Mouse (Mus musculus): ENCODE measurements at regions not wholly inside any gene's neighbourhood (a gene's known extent, or its start where the extent isn't known, plus 50 kb on each side); places are given as distances from the start of the nearest gene placed in this dataset.

- TF ChIP-seq POLR2A (IDR thresholded peaks at IDR 0.05; ENCODE audit: low read depth, low read length) (no peak), CTCF (IDR thresholded peaks at IDR 0.05; ENCODE audit: borderline replicate concordance, insufficient read depth, low read length) (no peak)
These were observed 108.7 kb downstream of the Asb7 start for GRCm38 (mm10) chr7:66580687-66581151.
